Mouse (Mus musculus): ENCODE results near the gene Gatad2a. TPM values are rescaled to one million over a fixed set of nuclear protein-coding genes. Genes with fewer than 3 reads are reported as not detected.

Gatad2a gene
- polyA plus RNA-seq (2012; rRNA removed): 79.6 and 96.8 TPM in 2 replicates

DNA sequence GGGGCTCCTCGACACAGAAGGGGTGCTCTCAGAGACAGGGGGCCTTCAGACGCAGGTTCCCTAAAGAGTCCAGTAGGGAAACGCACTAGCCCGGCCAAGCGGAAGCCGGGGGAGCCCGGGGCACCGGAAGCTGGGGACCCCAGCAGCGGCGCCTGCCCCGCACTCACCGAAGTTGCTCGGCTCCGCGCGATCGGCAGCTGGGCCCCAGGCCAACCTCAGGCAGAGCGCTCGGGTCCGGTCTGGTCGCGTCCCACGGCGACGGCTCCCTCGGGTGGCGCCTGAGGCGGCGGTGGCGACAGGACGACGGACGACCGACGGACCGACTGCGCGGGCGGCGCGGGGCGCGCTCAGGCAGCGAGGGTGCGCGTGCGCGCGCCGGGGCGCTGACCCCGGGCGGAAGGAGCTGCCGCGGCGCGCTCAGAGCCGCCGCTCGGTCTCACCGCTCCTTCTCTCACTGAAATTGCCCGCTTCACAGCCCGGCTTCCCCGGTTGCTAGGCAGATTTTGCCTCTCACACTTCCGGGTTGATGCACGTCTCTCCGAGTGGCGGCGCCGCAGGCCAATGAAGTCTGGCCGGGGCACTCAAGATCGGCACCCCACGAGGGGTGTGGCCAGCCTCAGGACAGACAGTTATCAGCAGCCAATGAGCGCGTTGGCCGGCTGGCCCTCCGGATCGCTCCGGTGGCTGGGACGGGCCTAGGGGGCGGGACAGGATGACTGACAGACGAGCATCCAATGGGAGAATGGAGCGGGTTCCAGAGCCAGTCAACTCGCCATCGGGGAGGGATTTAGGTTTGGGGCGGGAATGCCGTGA, at the start of gene Gatad2a:
Gene Gatad2a, minus strand, starts transcription at position 609 of the 813 bp plus-strand sequence.

DNA sequence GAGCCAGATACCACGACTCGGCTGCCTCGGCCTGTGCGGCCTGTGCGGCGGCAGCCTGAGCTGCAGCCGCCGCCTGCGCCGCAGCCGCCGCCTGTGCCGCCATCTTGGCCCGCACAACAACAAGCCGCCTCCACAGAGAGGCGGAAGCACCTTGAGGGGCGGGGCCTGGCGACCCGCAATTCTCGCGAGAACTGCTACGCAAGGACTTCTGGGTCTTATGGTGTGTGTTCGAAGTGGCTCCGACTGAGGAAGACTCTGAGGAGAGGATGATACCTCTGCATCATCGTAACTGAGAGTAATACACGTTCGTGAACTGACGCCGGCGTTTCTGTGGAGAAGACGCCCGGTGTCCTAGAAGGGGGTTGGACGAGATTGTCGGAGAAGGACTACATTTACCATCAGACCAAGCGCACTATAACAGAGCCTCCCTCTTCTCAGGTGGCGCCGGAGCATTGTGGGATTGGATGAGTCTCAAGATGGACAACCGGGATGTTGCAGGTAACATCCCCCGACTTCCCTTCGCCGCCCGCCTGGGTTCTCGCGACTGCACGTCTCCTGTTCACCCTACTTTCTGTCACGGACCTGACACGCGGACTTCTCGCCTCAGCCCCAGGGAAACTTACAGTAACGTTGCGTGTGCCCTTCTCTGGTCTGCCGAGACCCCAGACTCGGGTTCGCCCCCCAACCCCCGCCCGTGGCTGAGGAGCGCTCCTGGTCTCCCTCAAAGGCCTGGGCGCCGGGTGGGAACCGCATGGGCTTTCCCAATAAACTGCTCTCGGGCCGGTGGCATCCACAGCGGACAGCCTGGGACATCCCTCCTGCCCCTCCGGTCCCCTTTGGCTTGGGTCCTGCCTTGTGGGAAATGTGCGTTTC, 46.6 kb upstream of the Gatad2a start, which contains the start of the genes Mau2 and Sugp1:
Gene Mau2, minus strand, starts transcription at position 152 of the 873 bp plus-strand sequence.
Gene Sugp1, plus strand, starts transcription at position 231 of the 873 bp plus-strand sequence.

DNA sequence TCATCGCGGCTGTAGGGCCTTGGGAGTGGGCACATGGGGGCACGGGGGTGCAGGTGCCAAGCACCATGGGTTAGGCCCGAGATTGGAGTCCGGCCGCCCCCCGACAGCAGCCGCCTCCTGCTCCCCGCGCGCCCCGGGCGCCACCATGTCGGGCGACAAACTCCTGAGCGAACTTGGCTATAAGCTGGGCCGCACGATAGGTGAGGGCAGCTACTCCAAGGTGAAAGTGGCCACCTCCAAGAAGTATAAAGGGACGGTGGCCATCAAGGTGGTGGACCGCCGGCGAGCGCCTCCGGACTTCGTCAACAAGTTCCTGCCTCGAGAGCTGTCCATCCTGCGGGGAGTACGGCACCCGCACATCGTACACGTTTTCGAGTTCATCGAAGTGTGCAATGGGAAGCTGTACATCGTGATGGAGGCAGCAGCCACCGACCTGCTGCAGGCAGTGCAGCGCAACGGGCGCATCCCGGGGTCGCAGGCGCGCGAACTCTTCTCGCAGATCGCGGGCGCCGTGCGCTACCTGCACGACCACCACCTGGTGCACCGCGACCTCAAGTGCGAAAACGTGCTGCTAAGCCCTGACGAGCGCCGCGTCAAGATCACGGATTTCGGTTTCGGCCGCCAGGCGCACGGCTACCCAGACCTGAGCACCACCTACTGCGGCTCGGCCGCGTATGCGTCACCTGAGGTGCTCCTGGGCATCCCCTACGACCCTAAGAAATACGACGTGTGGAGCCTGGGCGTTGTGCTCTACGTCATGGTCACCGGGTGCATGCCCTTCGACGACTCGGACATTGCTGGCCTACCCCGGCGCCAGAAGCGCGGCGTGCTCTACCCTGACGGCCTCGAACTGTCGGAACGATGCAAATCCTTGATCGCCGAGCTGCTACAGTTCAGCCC, 93.8 kb downstream of the Gatad2a start, which contains the start of the genes Tssk6, Ndufa13 and Yjefn3:
Gene Tssk6, plus strand, starts transcription at position 22 of the 900 bp plus-strand sequence.
Gene Ndufa13, minus strand, starts transcription at position 396 of the 900 bp plus-strand sequence.
Gene Yjefn3, minus strand, starts transcription at position 550 of the 900 bp plus-strand sequence.

DNA sequence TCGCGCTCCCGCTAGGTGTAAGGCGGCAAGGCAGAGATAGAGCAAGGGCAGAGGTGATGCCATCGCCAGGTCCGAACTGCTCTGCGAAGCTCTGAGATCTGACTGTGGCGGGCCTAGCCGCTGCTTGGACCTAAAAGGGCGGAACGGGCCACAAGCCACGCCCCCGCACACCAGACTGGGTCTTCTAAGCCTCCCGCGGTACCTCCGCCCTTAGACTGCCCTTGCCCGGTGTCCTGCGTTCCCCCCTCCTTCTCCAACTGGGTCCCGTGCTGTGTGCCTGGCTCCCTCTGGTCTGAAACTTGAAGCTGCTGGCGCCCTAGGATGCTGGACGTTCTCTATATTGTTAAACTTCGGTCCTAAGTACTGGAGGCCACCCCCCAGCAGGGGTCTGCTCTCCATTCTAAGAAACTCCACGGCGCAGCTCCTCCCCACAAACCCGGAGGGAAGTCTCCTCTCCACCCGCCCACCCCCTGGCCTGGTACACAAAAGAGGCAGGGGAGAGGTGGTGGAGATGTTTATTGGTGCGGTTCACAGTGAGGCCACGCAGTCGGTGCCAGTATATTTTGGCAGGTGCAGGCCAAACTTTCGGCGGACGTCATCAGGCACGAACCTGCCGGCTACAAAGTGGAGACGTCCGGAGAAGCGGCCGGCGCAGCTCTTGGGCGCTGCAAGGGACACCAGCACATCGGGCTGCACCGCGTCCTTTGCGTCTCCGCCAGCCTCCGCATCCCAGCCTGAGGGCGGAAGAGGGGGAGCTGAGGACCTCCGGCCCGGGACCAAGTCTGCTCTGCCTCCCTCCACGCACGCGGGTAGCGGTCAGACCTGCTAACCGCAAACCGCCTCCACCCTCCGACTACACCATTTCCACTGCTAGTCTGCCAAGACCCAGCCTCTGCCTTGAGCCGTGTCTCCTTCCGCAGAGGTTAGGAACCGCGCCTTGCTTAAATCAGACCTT, 108.6 kb downstream of the Gatad2a start, which contains the start of gene Cilp2:
Gene Cilp2, minus strand, starts transcription at position 399 of the 955 bp plus-strand sequence.

Other genes starting within 250 kb of the Gatad2a start
- gene Zfp963, start 246.4 kb downstream of the Gatad2a start, polyA plus RNA-seq (2012; rRNA removed): 2.0 and 2.3 TPM in 2 replicates
- 1.3 TPM in 1 of 2 replicates, not detected in the other for gene Gm20422, start 221.5 kb downstream of the Gatad2a start, polyA plus RNA-seq (2012; rRNA removed)
- 140 and 171 TPM in 2 replicates for gene Atp13a1, start 205.2 kb downstream of the Gatad2a start, polyA plus RNA-seq (2012; rRNA removed)
- 8.8 and 12.2 TPM in 2 replicates for gene Zfp866, start 205.2 kb downstream of the Gatad2a start, polyA plus RNA-seq (2012; rRNA removed)
- gene Gmip, start 187.7 kb downstream of the Gatad2a start, polyA plus RNA-seq (2012; rRNA removed): 25.7 and 31.8 TPM in 2 replicates
- 7.3 and 7.6 TPM in 2 replicates for gene Lpar2, start 174.0 kb downstream of the Gatad2a start, polyA plus RNA-seq (2012; rRNA removed)
- gene Pbx4, start 163.9 kb downstream of the Gatad2a start, polyA plus RNA-seq (2012; rRNA removed): 3.2 and 11.6 TPM in 2 replicates
- 0.92 and 1.4 TPM in 2 replicates for gene Cilp2, start 108.7 kb downstream of the Gatad2a start, polyA plus RNA-seq (2012; rRNA removed)
- gene Tssk6, start 94.2 kb downstream of the Gatad2a start, polyA plus RNA-seq (2012; rRNA removed): 2.1 and 3.1 TPM in 2 replicates
- gene Ndufa13, start 93.8 kb downstream of the Gatad2a start, polyA plus RNA-seq (2012; rRNA removed): 98.7 and 144 TPM in 2 replicates
- gene Yjefn3, start 93.7 kb downstream of the Gatad2a start, polyA plus RNA-seq (2012; rRNA removed): 14.1 and 14.6 TPM in 2 replicates
- gene Mau2, start 46.4 kb upstream of the Gatad2a start, polyA plus RNA-seq (2012; rRNA removed): 155 and 161 TPM in 2 replicates
- gene Sugp1, start 46.4 kb upstream of the Gatad2a start, polyA plus RNA-seq (2012; rRNA removed): 9.9 and 11.8 TPM in 2 replicates
- 5.8 and 7.3 TPM in 2 replicates for gene Tm6sf2, start 76.5 kb upstream of the Gatad2a start, polyA plus RNA-seq (2012; rRNA removed)
- gene Hapln4, start 87.1 kb upstream of the Gatad2a start, polyA plus RNA-seq (2012; rRNA removed): 0.15 and 0.20 TPM in 2 replicates
- 0.06 and 0.09 TPM in 2 replicates for gene Ncan, start 124.5 kb upstream of the Gatad2a start, polyA plus RNA-seq (2012; rRNA removed)
- gene Nr2c2ap, start 134.9 kb upstream of the Gatad2a start, polyA plus RNA-seq (2012; rRNA removed): 11.8 and 14.6 TPM in 2 replicates
- gene Rfxank, start 142.8 kb upstream of the Gatad2a start, polyA plus RNA-seq (2012; rRNA removed): 29.3 and 37.2 TPM in 2 replicates
- gene Borcs8, start 143.1 kb upstream of the Gatad2a start, polyA plus RNA-seq (2012; rRNA removed): 116 and 135 TPM in 2 replicates
- 1.7 and 4.5 TPM in 2 replicates for gene Mef2b, start 143.3 kb upstream of the Gatad2a start, polyA plus RNA-seq (2012; rRNA removed)
- 191 and 215 TPM in 2 replicates for gene Tmem161a, start 176.0 kb upstream of the Gatad2a start, polyA plus RNA-seq (2012; rRNA removed)
- 68.7 and 96.4 TPM in 2 replicates for gene Slc25a42, start 215.9 kb upstream of the Gatad2a start, polyA plus RNA-seq (2012; rRNA removed)
- 52.7 and 59.3 TPM in 2 replicates for gene Sugp2, start 237.8 kb upstream of the Gatad2a start, polyA plus RNA-seq (2012; rRNA removed)
- gene Armc6, start 238.1 kb upstream of the Gatad2a start, polyA plus RNA-seq (2012; rRNA removed): 33.3 and 36.1 TPM in 2 replicates